Mouse (Mus musculus): ENCODE results near the gene Rexo4. TPM values are rescaled to one million over a fixed set of nuclear protein-coding genes. Genes with fewer than 3 reads are reported as not detected.

Gene Rexo4
- total RNA-seq, 2 experiments from 2014 or later = 38.5 to 41.3 TPM

- DNase-seq (ENCODE audit: low spot score in 2 of 2) = peak in 1 of 2 experiments; percentile 66
Observed at GRCm38 (mm10) chr2:26910994-26911765, 53.0 kb downstream of the Rexo4 start.

GRCm38 (mm10) chr2:26910124-26910993 is 53.8 kb downstream of the Rexo4 start, which contains the start of the genes Med22 and Rpl7a:
Gene Med22, minus strand, starts transcription at chr2:26910677.
Gene Rpl7a, plus strand, starts transcription at chr2:26910764.
- DNase-seq (ENCODE audit: low spot score in 2 of 2) = peak; percentile 100

GRCm38 (mm10) chr2:26909387-26909784 is 54.8 kb downstream of the Rexo4 start:
- DNase-seq (ENCODE audit: low spot score in 2 of 2) = no peak

GRCm38 (mm10) chr2:26908710-26909386 is 55.3 kb downstream of the Rexo4 start:
- DNase-seq (ENCODE audit: low spot score in 2 of 2) = no peak

GRCm38 (mm10) chr2:26907109-26907508 is 57.1 kb downstream of the Rexo4 start:
- no peak for DNase-seq (ENCODE audit: low spot score in 2 of 2)

- no peak for DNase-seq (ENCODE audit: low spot score in 2 of 2)
Observed at GRCm38 (mm10) chr2:26906431-26906830, 57.8 kb downstream of the Rexo4 start.

GRCm38 (mm10) chr2:26905936-26906335 is 58.2 kb downstream of the Rexo4 start:
- DNase-seq (ENCODE audit: low spot score in 2 of 2) = peak in 1 of 2 experiments; percentile 1

Other genes with a start within 250 kb of the Rexo4 start
- gene Abo, start 99.4 kb downstream of the Rexo4 start, total RNA-seq (2021) = not detected
- gene Surf6, start 61.5 kb downstream of the Rexo4 start, total RNA-seq (2021) = 10 to 100 TPM; 25.9 to 35.5 TPM
- 10 to 100 TPM; 49.6 to 51.7 TPM for gene Med22, start 53.7 kb downstream of the Rexo4 start, total RNA-seq (2021)
- gene Rpl7a, start 53.6 kb downstream of the Rexo4 start, total RNA-seq (2021) = 100 to 1,000 TPM; 490 to 502 TPM
- 10 to 100 TPM; 38.8 to 43.5 TPM for gene Surf2, start 48.0 kb downstream of the Rexo4 start, total RNA-seq (2021)
- gene Surf1, start 47.9 kb downstream of the Rexo4 start, total RNA-seq (2021) = 100 to 1,000 TPM; 108 to 115 TPM
- 100 to 1,000 TPM; 129 to 195 TPM for gene Surf4, start 30.5 kb downstream of the Rexo4 start, total RNA-seq (2021)
- under 1 TPM; 0.19 to 0.63 TPM for gene Stkld1, start 30.3 kb downstream of the Rexo4 start, total RNA-seq (2021)
- not detected for gene Adamts13, start 9.0 kb upstream of the Rexo4 start, total RNA-seq (2021)
- gene Cacfd1, start 45.5 kb upstream of the Rexo4 start, total RNA-seq (2021) = 10 to 100 TPM; 46.9 to 62.8 TPM
- 1 to 10 TPM in 1 of 2 experiments, under 1 TPM in 1; 0.33 to 1.1 TPM for gene Slc2a6, start 63.6 kb upstream of the Rexo4 start, total RNA-seq (2021)
- not detected for gene Mymk, start 107.8 kb upstream of the Rexo4 start, total RNA-seq (2021)
- 10 to 100 TPM; 20.4 to 23.7 TPM for gene Adamtsl2, start 115.0 kb upstream of the Rexo4 start, total RNA-seq (2021)
- gene Fam163b, start 178.1 kb upstream of the Rexo4 start, total RNA-seq (2021) = 1 to 10 TPM; 2.4 to 2.9 TPM
- gene Dbh, start 200.8 kb upstream of the Rexo4 start, total RNA-seq (2021) = 100 to 1,000 TPM; 311 to 388 TPM

All from adrenal gland, adult 18-20 months (tissue).